Mouse (Mus musculus) brain, embryonic 18.5 days (tissue): ENCODE data around the gene Dusp11.
A peak's percentile ranks its signal among the peaks of the same experiment; 100 is the strongest.
"Not testable (repeated sequence)": the region's sequence is repeated elsewhere in the genome, so short reads cannot be mapped to it uniquely, and the experiment has no call there.

Source experiments
- DNase-seq: peaks from one replicate; pipeline ENCODE4 v3.0.0-alpha.2; 2012; ENCODE audit warnings: low read depth, low spot score

Dusp11 gene

GRCm38 (mm10) chr6:85936508-85937465 lies 24.7 kb downstream of the Dusp11 start:
- DNase-seq, result peak; percentile 43

GRCm38 (mm10) chr6:85935646-85936045 lies 25.8 kb downstream of the Dusp11 start:
- no peak for DNase-seq

GRCm38 (mm10) chr6:85934047-85934446 lies 27.4 kb downstream of the Dusp11 start:
- no peak for DNase-seq

- no peak for DNase-seq
These were observed 32.2 kb downstream of the Dusp11 start for GRCm38 (mm10) chr6:85929312-85929711.

- DNase-seq, result no peak
These were observed 33.7 kb downstream of the Dusp11 start for GRCm38 (mm10) chr6:85927476-85928464.

GRCm38 (mm10) chr6:85926709-85927108 lies 34.8 kb downstream of the Dusp11 start:
- no peak for DNase-seq

GRCm38 (mm10) chr6:85923643-85924042 lies 37.8 kb downstream of the Dusp11 start:
- no peak for DNase-seq

GRCm38 (mm10) chr6:85919401-85919800 lies 42.1 kb downstream of the Dusp11 start:
- DNase-seq, result no peak

- not testable (repeated sequence) for DNase-seq
These were observed 43.1 kb downstream of the Dusp11 start for GRCm38 (mm10) chr6:85918341-85918740.

- DNase-seq, result no peak
These were observed 44.9 kb downstream of the Dusp11 start for GRCm38 (mm10) chr6:85916596-85916995.

- DNase-seq, result peak; percentile 78
These were observed 45.6 kb downstream of the Dusp11 start, which contains the start of gene Nat8f1 for GRCm38 (mm10) chr6:85915539-85916513. TSS of gene Nat8f1 (minus strand) at chr6:85915687.

GRCm38 (mm10) chr6:85915141-85915538 lies 46.3 kb downstream of the Dusp11 start:
- no peak for DNase-seq

GRCm38 (mm10) chr6:85911587-85911986 lies 49.9 kb downstream of the Dusp11 start, which contains the start of gene Tprkb:
TSS of gene Tprkb (plus strand) at chr6:85911865.
- no peak for DNase-seq

GRCm38 (mm10) chr6:85909704-85910103 lies 51.8 kb downstream of the Dusp11 start:
- no peak for DNase-seq

- no peak for DNase-seq
These were observed 53.1 kb downstream of the Dusp11 start for GRCm38 (mm10) chr6:85908341-85908740.

GRCm38 (mm10) chr6:85906911-85907351 lies 54.5 kb downstream of the Dusp11 start:
- DNase-seq, result not testable (repeated sequence)

- not testable (repeated sequence) for DNase-seq
These were observed 56.8 kb downstream of the Dusp11 start, which contains the start of gene Nat8f4 for GRCm38 (mm10) chr6:85904642-85905061. TSS of gene Nat8f4 (minus strand) at chr6:85904884.

GRCm38 (mm10) chr6:85902303-85902702 lies 59.2 kb downstream of the Dusp11 start:
- DNase-seq, result no peak

GRCm38 (mm10) chr6:85898596-85899475 lies 62.6 kb downstream of the Dusp11 start:
- DNase-seq, result not testable (repeated sequence)
